Mouse (Mus musculus): ENCODE measurements around the gene Pmepa1. TPM values are rescaled to one million over a fixed set of nuclear protein-coding genes. Genes with fewer than 3 reads are reported as not detected.

Gene Pmepa1
- polyA plus RNA-seq, 1 experiment, result 25.1 TPM

- Histone ChIP-seq H3K27me3 (ENCODE audit: control insufficient read depth, insufficient read depth, low read length, poor library complexity, severe bottlenecking) (no peaks in the 10 kb centered on the region), H3K27ac (ENCODE audit: insufficient read depth, low read length) (no peak overlapping the region), H3K9ac (ENCODE audit: low read depth, poor library complexity, severe bottlenecking) (no peak overlapping the region), H3K4me1 (ENCODE audit: control insufficient read depth, insufficient read depth, low read length) (no peaks in the 10 kb centered on the region), H3K9me3 (replicated peaks; ENCODE audit: control insufficient read depth, insufficient read depth, low read length, poor library complexity, severe bottlenecking) (no peaks in the 10 kb centered on the region), H3K36me3 (ENCODE audit: control insufficient read depth, insufficient read depth, low read length, poor library complexity, severe bottlenecking) (no peaks in the 10 kb centered on the region), H3K4me3 (ENCODE audit: low read depth, low read length) (no peak overlapping the region)
- TF ChIP-seq POLR2A (IDR thresholded peaks at IDR 0.05; ENCODE audit: insufficient read depth, low read length) (no peak), EP300 (IDR thresholded peaks at IDR 0.05; ENCODE audit: insufficient read depth, low read depth, low read length) (no peak), CTCF (IDR thresholded peaks at IDR 0.05; ENCODE audit: low read depth, low read length) (no peak)
Measured at GRCm38 (mm10) chr2:173174569-173174968, 101.8 kb downstream of the Pmepa1 start.

Other genes starting within 250 kb of the Pmepa1 start
- 0.21 TPM in 1 of 2 replicates, not detected in the other for gene Ctcfl, start 157.0 kb downstream of the Pmepa1 start, polyA plus RNA-seq (2011; ENCODE audit: insufficient read depth, insufficient read length, low read depth, missing spikeins)
- gene Pck1, start 123.5 kb downstream of the Pmepa1 start, polyA plus RNA-seq (2011; ENCODE audit: insufficient read depth, insufficient read length, low read depth, missing spikeins), result not detected in 2 replicates
- 3.8 and 6.8 TPM in 2 replicates for gene Zbp1, start 57.6 kb downstream of the Pmepa1 start, polyA plus RNA-seq (2011; ENCODE audit: insufficient read depth, insufficient read length, low read depth, missing spikeins)
- not detected in 2 replicates for gene 1700021F07Rik, start 246.1 kb upstream of the Pmepa1 start, polyA plus RNA-seq (2011; ENCODE audit: insufficient read depth, insufficient read length, low read depth, missing spikeins)